Mouse (Mus musculus): ENCODE results near the gene Hoxd3.

DNA sequence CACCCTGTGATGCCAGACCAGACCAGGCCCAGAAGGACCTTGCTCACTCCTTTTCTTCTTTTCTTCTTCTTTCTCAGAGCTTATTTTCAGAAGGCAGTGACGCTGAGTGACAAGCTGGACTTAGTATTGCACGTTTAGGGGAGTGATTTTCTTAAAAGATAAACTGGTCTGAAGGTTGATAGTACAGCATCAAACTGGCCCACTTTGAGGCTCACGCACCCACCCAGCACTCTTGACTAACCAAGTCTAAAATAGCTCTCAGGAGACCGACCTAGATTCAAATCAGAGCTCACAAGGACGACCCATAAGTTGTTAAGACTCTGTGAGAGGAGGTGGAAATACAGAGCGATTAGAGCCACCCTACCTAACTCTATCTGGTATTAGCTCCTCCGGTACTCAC lies 45.3 kb upstream of the Hoxd3 start:
- TF ChIP-seq EP300 (IDR thresholded peaks at IDR 0.05; ENCODE audit: insufficient read depth, low read depth, low read length) (no peak), POLR2A (IDR thresholded peaks at IDR 0.05; ENCODE audit: insufficient read depth, low read length) (no peak)

All from ES-Bruce4 (cell line).